Mouse (Mus musculus) adrenal gland, postnatal 10 days (tissue): Measurements from ENCODE around the gene Zswim2. TPM values are rescaled to one million over a fixed set of nuclear protein-coding genes. Genes with fewer than 3 reads are reported as not detected.
A peak's percentile ranks its signal among the peaks of the same experiment; 100 is the strongest.
"Not testable (repeated sequence)": the region's sequence is repeated elsewhere in the genome, so short reads cannot be mapped to it uniquely, and the experiment has no call there.

ENCODE experiments used
- DNase-seq: peaks from one replicate; pipeline ENCODE4 v3.0.0; 2021; ENCODE audit warnings: mixed read lengths
- long read RNA-seq, 2 experiments: library from polyadenylated mRNA; stranded (forward); transcript quantifications; one replicate each; pipeline ENCODE4 v2.0.0; 2021
- total RNA-seq, 2 experiments: library from RNA; stranded (reverse); gene quantifications; 2 replicates each; pipeline ENCODE4 v1.2.3; 2021

The Zswim2 gene
- total RNA-seq, result not detected
- long read RNA-seq, experiment 1, result 0 reads
- long read RNA-seq, experiment 2, result 0 reads

DNA sequence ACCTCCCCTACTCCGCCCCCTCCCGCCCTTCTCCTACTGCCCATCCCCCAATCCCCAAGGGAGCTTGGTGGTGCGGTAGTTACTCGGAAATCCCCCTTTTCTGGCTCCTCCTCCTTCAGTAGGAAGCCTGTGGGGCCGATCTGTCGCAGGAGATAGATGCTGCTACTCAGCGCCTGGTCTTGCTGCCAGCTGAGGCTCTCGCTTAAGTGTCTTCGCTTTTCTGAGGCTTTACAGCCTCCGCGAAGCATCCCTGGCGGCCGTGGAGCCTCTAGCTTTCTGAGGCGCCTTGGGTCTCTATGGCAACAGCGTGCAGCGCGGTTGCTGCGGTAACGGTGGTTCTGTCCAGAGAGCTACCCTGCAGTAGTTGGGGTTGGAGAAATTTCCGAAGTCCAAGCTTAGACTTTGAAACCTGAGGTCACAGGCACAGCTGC is at the start of gene Zswim2:
Gene Zswim2 (minus strand): TSS at position 298 of the 431 bp plus-strand sequence.
- DNase-seq, result peak; percentile 26

DNA sequence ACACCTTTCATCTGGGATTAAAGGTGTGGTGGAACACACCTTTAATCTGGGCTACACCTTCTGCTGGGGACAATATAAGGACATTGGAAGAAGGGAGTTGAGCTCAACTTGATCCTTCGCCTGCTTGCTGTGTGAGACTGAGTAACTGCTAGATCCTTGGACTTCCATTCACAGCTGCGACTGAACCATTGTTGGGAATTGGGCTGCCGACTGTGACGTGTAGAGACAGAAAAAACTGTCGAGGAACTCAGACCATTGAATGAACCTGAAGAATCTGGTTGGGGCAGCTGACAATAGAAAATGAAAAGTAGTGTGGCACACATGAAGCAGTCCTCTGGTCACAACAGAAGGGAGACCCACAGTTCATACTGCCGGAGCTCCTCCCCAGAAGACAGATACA is 49.2 kb upstream of the Zswim2 start, which contains the start of gene Gm13691:
Gene Gm13691 (plus strand): TSS at position 301 of the 400 bp plus-strand sequence.
- not testable (repeated sequence) for DNase-seq

DNA sequence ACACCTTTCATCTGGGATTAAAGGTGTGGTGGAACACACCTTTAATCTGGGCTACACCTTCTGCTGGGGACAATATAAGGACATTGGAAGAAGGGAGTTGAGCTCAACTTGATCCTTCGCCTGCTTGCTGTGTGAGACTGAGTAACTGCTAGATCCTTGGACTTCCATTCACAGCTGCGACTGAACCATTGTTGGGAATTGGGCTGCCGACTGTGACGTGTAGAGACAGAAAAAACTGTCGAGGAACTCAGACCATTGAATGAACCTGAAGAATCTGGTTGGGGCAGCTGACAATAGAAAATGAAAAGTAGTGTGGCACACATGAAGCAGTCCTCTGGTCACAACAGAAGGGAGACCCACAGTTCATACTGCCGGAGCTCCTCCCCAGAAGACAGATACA is 43.4 kb upstream of the Zswim2 start, which contains the start of gene Gm13697:
Gene Gm13697 (plus strand): TSS at position 301 of the 400 bp plus-strand sequence.
- DNase-seq, result not testable (repeated sequence)

DNA sequence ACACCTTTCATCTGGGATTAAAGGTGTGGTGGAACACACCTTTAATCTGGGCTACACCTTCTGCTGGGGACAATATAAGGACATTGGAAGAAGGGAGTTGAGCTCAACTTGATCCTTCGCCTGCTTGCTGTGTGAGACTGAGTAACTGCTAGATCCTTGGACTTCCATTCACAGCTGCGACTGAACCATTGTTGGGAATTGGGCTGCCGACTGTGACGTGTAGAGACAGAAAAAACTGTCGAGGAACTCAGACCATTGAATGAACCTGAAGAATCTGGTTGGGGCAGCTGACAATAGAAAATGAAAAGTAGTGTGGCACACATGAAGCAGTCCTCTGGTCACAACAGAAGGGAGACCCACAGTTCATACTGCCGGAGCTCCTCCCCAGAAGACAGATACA is 37.6 kb upstream of the Zswim2 start, which contains the start of gene Gm13694:
Gene Gm13694 (plus strand): TSS at position 301 of the 400 bp plus-strand sequence.
- DNase-seq, result not testable (repeated sequence)

GRCm38 (mm10) chr2:83972823-83973222 is 31.8 kb upstream of the Zswim2 start, which contains the start of gene Gm13696:
Gm13696 (plus strand) TSS chr2:83973123.
- DNase-seq, result not testable (repeated sequence)

GRCm38 (mm10) chr2:83967013-83967412 is 26.0 kb upstream of the Zswim2 start, which contains the start of gene Gm13695:
Gm13695 (plus strand) TSS chr2:83967313.
- not testable (repeated sequence) for DNase-seq

- not testable (repeated sequence) for DNase-seq
Measured at GRCm38 (mm10) chr2:83961203-83961602, 20.2 kb upstream of the Zswim2 start, which contains the start of gene Gm13693. Gm13693 (plus strand) TSS chr2:83961503.

GRCm38 (mm10) chr2:83955393-83955792 is 14.4 kb upstream of the Zswim2 start, which contains the start of gene Gm13698:
Gm13698 (plus strand) TSS chr2:83955693.
- DNase-seq, result not testable (repeated sequence)

DNA sequence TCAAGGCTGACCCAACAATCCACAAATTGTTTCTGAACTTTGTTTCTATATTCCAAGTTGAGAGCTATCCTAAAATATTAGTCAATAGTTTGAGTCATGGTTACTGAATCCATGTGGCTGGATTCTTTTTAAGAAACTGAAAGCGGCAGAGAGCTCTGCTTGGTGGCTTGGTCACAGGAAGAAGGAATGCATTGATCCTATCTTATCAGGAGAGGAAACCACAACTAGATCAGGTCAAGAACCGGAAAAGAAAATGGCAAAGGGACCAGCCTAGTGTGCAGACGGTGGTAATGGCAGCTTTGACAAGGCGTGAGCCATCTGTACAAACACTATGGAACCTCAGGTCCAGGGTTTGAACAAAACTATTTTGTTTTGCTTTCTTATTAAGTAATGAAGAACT is 764 bp upstream of the Zswim2 start:
- DNase-seq, result no peak

- no peak for DNase-seq
Measured at GRCm38 (mm10) chr2:83941378-83941777, 350 bp upstream of the Zswim2 start.

DNA sequence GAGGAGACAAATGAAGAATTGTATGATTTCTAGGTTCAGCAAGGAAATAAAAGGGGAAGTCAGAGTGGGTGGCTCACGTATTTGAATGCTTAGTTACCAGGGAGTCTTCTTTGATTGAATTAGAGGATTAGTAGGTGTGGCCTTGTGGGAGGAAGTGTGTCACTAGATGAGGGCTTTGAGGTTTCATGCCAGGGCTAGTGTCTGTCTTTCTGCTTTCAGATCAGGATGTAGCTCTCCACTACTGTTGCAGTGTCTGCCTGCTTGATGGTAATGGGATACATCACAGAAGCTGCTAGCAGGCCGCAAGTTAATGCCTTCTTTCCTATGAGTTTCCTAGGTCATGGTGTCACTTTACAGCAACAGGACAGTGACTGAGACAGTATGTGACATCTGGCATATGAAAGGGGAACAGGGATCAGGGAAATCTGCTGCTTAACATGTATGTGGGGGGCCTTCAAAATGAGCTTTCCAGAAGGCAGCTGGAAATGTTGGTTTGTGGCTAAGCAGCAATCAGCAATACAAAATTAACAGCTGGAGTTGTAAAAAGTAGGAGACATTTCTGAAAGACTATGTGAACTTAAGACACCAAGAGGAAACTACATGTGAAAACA is 11.4 kb downstream of the Zswim2 start:
- DNase-seq, result no peak

- DNase-seq, result no peak
Measured at GRCm38 (mm10) chr2:83901896-83902540, 39.0 kb downstream of the Zswim2 start.

- no peak for DNase-seq
Measured at GRCm38 (mm10) chr2:83893701-83894100, 47.3 kb downstream of the Zswim2 start.

GRCm38 (mm10) chr2:83883850-83884420 is 57.1 kb downstream of the Zswim2 start:
- no peak for DNase-seq

Other genes with a start within 250 kb of the Zswim2 start
- 10 to 100 TPM; 72.8 to 77.2 TPM for gene Itgav, start 216.8 kb downstream of the Zswim2 start, total RNA-seq
- gene Fam171b, start 128.6 kb downstream of the Zswim2 start, total RNA-seq, result 1 to 10 TPM; 4.0 to 5.8 TPM
- gene Gm13698, start 14.5 kb upstream of the Zswim2 start, total RNA-seq, result 1 to 10 TPM; 1.4 to 1.7 TPM
- 1 to 10 TPM; 1.4 to 1.7 TPM for gene Gm13693, start 20.3 kb upstream of the Zswim2 start, total RNA-seq
- not detected for gene Gm13695, start 26.1 kb upstream of the Zswim2 start, total RNA-seq
- gene Gm13696, start 31.9 kb upstream of the Zswim2 start, total RNA-seq, result 1 to 10 TPM; 1.4 to 1.7 TPM
- gene Gm13694, start 37.7 kb upstream of the Zswim2 start, total RNA-seq, result 1 to 10 TPM; 1.4 to 1.7 TPM
- 1 to 10 TPM; 1.4 to 1.7 TPM for gene Gm13697, start 43.5 kb upstream of the Zswim2 start, total RNA-seq
- gene Gm13691, start 49.3 kb upstream of the Zswim2 start, total RNA-seq, result 1 to 10 TPM; 1.4 to 1.7 TPM